Mouse (Mus musculus) layer of hippocampus, adult 11-12 months (tissue): Measurements from ENCODE around the gene D10Wsu102e.
"Not testable (repeated sequence)": the region's sequence is repeated elsewhere in the genome, so short reads cannot be mapped to it uniquely, and the experiment has no call there.

Experiments
- DNase-seq: peaks from one replicate; pipeline ENCODE4 v3.0.0; 2022; ENCODE audit warnings: low spot score

D10Wsu102e gene

DNA sequence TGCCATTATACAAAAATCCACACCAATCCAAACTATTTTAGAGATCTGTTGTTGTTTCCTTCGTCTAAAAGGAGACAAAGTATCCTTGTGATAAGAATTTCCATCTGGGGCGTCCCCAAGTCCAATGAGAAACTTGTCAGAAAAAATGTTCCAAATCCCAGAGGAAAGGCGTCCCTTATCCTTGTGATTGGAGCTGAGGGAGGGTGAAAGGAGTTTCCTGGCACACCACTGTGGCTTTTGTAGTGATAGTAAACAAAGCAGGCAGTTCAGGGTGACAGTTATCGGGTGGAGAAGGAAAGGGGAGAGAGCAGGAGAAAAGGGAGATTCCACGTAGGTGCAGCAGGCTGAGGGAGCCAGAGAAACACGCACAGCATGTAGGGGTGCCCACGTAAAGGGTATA, 12.5 kb upstream of the D10Wsu102e start:
- no peak for DNase-seq

DNA sequence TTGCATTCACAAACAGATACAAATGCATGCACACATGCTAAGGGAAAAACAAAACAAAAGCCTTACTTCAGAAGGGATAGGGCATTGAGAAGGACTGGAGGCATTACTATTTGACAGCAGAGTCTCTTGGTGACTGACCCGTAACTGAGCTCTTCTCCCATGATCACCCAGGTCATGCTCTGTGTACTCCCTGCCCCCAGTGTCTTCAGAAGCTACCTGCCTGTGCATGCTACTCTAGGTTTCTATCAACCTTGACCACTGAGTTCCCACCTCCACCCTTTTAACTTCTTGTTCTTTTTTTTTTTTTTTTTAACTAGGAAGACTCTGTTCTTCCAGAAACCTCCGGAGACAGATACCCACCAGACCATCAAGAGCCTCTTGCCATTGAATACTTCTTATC, 9.3 kb upstream of the D10Wsu102e start:
- no peak for DNase-seq

GRCm38 (mm10) chr10:83351779-83352178, 8.2 kb upstream of the D10Wsu102e start:
- DNase-seq: not testable (repeated sequence)

DNA sequence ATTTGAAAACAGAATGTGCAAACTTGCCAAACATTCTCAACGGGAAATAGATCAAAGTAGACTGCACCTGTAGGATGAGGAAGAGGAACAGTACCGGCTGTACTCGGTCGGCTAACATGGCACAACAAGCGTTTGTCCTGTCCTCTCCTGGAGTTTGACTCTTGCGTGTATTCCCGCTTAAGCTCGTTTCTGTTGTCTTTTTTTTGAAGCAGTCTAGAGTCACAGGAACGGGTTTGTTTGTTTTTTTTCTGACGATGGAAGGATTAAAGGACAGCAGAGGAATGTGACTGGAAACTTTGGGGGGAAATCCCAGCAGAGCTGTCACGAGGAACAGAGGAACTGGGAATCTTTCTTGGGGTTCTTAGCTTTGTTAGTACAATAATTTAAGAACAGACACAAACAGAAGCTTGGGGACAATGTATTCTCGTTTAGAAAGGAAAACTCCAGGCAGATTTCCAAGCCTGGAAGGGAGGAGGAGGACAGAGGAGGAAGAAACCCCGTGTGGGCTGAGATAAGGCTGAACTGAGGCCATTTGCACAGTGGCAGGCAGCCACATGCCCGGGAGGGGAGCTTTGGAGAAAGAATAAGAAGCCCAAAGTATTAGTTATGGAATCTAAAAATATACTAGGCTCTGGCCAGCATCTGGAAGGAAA, 6.2 kb upstream of the D10Wsu102e start:
- peak; percentile 20 for DNase-seq

DNA sequence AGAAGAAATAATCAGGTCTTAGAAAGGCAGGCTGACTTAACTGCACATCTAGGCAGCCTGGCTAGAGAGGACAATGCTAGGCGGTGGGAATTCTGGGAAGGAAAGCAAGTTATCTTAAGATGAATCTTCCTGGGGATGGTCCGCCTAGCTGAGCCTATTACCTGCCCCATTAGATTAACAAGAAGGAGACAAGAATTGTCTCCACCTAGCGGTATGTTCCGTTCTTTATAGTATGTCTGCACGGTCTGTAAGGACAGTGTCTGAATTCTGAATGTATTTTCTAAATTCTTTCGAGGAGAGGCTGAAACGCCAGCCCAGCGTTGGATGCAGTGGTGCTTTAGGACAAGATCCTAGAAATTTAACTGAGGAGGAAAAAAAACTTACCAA, 5.7 kb upstream of the D10Wsu102e start:
- DNase-seq: peak; percentile 20

DNA sequence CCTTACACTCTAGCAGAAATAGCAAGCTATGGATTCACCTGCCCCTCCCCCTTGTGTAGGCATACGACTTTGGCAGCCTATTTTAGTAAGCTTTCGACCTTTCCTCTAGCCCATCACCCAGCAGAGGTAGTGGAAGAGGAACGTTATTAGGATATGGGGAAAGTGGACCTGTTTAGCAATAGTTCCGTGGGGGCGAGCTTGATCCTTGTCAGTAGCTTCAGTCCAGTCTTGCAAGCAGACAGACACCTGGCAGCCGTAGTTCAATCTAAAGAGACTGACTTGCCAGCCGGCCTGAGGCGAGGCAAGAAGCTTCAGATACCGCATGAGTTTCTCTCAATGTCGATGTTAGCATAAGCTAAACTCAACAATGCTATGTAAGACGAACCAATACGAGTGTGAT, 3.6 kb upstream of the D10Wsu102e start:
- no peak for DNase-seq

DNA sequence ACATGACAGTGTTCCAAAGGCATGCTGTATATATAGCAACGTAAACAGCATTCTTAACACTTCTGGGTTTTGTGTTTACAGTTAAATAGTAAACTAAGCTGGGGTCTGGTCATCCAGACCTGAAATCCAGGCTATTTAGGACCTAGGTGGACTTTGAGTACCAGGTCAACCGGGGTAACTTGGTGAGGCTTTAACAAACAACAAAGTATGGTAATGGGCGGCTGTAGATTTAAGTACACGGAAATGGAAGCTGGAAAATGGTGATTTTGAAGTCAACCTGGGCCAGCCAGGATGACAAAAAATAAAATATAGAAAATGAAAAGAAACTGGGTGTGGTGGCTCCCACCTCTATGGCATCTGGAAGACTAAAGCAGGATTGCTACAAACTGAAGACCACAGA, 570 bp upstream of the D10Wsu102e start:
- DNase-seq: no peak

GRCm38 (mm10) chr10:83360356-83360755, 335 bp downstream of the D10Wsu102e start:
- no peak for DNase-seq

GRCm38 (mm10) chr10:83361643-83362382, 1.8 kb downstream of the D10Wsu102e start:
- DNase-seq: peak; percentile 35

DNA sequence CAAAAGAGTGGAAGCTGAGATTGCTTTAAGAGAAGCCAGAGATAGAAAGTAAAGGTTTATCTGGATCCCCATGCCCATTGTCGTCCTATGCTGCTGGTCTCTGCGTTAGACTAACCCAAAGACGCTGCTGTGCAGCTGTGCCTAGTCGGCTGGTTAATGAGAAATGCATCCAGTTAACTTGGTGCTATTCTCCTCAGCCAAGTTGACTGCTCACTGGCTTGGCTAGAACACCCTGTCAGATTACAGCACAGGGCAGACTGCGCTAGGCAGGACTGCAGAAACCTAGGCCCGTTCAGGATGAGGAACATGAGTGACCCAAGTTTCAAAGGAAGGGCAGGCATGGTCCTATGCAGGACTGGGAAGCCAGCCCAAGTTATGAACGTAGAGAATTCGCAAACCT, 3.4 kb downstream of the D10Wsu102e start:
- no peak for DNase-seq

DNA sequence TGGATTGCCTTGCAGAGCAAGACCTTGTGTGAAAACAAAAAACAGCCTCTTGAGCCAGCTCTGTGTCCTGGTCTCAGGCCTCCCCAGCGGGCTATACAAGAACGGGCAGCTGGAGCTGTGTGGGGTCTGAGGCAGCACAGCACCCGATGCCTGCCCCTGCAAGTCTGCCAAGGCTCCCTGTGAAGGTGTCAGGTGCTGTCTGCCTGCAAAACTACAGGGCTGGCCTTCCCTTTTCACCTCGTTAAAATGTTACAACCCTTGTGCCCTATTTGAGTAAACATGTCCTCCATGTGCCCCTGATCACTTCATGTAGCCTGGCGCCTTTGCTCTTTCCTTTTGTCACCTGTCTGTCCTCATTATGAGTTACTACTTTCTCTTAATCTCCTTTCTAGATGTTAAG, 8.9 kb downstream of the D10Wsu102e start:
- no peak for DNase-seq

DNA sequence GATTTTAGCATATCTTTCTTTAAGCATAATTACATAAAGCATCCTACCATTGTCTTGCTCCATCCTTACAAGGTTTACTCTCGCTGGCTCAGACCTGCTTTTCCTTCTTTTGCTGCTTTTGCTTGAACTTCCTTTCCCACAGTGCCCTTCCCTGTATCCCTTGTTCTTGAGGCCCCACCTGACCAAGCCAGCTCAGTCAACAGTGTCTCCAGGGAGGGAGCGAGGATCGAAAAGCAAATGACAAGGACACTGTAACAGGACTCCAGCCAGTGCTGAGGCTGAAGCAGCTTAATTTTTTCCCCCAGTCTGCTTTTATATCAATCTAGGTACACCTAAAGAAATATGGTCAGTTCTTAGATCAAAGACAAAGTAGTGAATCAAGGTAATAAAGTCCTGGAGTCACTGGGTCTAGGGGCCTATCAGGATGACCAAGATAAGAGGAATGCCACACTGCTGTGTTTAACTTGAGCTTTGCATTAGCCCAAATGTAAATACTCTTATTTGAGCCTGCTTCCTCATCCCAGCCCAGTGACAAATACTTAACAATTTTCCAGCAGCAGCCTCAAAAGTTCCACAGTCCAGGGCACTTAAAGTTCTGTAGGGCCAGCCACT, 14.1 kb downstream of the D10Wsu102e start:
- DNase-seq: no peak

- DNase-seq: not testable (repeated sequence)
Measured at GRCm38 (mm10) chr10:83375458-83375857, 15.4 kb downstream of the D10Wsu102e start.

GRCm38 (mm10) chr10:83376911-83377682, 17.1 kb downstream of the D10Wsu102e start:
- DNase-seq: no peak

GRCm38 (mm10) chr10:83378083-83378833, 18.2 kb downstream of the D10Wsu102e start:
- DNase-seq: no peak

GRCm38 (mm10) chr10:83380501-83380900, 20.5 kb downstream of the D10Wsu102e start:
- DNase-seq: no peak

DNA sequence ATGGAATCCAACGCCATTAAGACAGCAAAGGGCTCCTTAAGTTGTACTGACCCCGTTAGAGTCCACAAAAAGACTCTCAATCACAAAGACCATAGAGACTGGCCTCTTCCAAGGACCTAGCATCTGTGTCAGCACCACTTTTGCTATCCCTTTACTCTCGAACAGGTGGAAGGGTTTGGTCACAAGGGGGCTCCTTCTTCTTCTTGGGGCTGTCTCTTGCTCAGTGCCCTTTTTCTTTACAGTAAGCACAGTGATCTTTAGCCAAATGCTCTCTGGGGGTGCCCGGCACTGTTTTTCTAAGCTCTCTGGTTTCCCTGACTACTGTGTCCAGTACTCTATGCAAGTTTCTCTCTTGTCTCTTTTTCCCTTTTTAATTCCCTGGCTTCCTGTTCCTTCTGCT, 22.5 kb downstream of the D10Wsu102e start:
- no peak for DNase-seq

DNA sequence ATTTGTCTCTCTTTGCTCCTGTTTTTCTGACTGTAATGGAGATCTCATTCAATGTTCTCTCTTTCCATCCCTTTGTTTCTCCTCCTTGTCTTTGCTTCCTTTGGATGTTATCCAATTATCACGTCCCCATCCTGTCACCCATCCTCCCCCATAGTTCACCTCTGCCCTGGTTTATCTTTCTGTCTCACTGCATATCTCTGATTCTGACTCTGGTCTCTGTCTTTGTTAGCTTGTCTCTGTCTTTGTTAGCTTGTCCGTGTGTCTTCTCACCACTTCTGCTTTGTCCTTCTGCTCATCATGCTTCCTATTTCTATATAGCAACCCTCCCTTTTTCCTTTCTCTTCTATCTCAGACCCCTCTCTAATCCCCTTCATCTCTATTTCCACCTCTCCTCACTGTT, 23.0 kb downstream of the D10Wsu102e start:
- DNase-seq: no peak

- no peak for DNase-seq
Measured at GRCm38 (mm10) chr10:83383863-83384262, 23.8 kb downstream of the D10Wsu102e start.

- DNase-seq: no peak
Measured at GRCm38 (mm10) chr10:83384456-83385215, 24.6 kb downstream of the D10Wsu102e start.

DNA sequence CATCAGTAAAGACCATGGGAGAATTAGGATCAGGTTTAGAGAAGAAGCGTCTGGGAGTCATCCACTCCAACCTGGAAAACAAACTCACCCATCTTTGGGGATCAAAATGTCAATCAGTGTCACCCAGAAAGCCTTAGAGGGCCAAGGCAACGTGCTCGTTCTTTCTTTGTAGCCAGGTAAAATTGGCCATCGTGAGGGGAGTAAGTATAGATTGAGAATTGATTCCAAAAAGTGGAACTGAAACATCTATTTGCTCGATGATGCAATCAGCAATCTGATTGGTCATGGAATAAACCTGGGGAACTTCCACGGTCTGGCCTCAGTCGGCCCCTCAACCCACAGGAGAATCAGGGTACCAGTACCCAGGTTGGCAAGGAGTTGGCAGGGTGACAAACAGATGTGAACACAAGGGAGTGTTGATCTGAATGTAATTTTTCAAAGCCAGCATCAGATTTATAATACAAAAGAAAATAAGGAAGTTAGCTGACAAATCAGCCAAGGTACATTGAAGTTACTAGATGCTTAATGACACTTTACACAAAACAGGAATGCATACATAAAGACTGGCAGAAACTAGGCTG, 25.4 kb downstream of the D10Wsu102e start:
- DNase-seq: no peak
